Mouse (Mus musculus) megakaryocyte-erythroid progenitor cell, adult 5-6 weeks (primary cell): Measurements from ENCODE around the gene Akt1s1. TPM values are rescaled to one million over a fixed set of nuclear protein-coding genes. Genes with fewer than 3 reads are reported as not detected.
"Not testable (repeated sequence)": the region's sequence is repeated elsewhere in the genome, so short reads cannot be mapped to it uniquely, and the experiment has no call there.

Experiments
- ATAC-seq: replicated peaks from 2 replicates; pipeline ENCODE4 v1.8.0; 2016; ENCODE audit warnings: mild to moderate bottlenecking, inconsistent platforms; ENCODE audit not compliant: severe bottlenecking, poor library complexity, low FRiP score, low TSS enrichment
- total RNA-seq, 2 experiments: library from RNA; stranded (forward) in 1 of 2; stranded (reverse) in 1 of 2; fragments of 200-1000, 215-1000 nt in 1 of 2; fragments of >200 nt in 1 of 2; fragmentation: Nextera tagmentation in 1 of 2; gene quantifications; 2 replicates each; pipeline ENCODE4 v1.2.3; 2014 to 2017

The Akt1s1 gene
- total RNA-seq, 2 experiments from 2014 or later, result 21.1 to 24.5 TPM

DNA sequence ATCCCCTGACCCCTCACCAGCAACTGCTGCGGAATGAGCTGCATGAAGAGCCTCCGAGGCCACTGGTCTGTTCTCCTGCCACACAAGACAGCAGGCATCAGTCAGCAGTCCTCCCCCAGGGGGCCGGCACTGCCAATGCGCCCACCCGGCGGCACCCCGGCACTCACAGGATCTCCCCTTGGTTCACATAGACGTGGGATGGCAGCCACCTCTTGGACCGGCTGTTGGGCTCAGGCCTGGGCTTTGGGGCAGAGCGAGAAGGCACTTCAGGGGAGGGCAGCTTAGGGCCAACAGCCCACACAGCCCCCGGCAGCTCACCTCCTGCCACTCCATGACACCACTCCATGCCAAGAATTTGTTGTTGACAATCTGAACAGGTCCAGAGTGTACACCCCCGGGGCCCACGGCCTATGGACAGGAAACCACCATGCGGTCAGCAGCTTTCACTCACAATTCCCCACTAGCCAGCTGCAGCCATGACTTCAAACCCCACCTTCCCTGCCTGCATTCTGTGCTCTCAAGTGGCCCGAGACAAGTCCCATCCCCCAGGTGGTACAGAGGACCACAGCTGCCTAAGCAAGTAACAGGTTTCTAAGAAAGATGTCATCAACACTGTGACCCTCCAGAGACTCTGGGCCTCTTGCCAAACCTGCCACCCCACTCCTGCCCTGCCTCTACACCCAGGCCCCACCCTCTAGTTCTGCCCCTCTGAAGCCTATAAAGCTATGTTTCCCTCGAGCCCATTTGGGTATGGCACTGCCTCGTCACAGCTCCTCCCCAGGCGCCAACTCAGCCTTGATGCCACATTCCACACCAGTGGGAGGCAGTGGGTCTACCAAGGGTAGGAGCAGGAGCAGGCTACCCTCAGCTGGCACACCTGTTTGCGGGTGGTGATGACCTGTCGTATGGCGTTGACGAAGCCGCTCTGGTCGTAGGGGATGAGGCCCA is 16.1 kb downstream of the Akt1s1 start:
- ATAC-seq, result 0 out of 2 replicates have a peak, but pooled peaks have one; percentile 15

DNA sequence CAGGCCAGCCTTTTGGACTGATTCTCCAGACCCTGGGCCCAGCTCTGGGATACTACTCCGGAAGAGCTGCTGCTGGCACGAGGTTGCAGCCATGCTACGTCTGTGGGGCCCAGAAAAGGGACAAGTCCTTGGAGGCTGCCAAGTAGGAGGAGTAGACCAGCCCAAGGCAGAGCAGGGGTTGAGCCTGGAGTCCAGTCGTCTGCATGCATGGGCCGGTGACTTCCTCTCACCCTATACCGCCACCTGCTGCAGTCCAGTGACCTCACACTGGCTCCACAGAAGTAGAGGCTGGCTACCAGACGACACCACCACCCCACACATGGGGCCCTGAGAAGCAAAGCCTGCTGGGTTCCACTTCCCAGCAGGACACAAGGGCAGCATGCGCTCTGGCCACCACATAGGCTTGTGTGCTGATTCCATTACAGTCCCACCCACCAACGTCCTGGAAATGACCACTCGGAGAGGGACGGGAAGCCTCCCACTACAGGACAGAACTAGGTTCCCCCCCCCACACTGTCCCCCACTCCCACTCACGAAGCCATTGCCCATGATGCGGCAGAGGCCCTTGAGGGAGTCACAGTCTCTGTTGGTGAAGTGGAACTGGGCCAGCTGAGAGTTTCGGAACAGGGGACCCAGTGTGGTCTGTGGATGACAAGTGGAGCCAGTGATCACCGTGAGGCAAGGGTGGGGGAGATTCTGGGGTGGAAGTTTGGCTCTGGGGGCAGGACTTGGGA is 17.7 kb downstream of the Akt1s1 start:
- peak; percentile 22 for ATAC-seq

DNA sequence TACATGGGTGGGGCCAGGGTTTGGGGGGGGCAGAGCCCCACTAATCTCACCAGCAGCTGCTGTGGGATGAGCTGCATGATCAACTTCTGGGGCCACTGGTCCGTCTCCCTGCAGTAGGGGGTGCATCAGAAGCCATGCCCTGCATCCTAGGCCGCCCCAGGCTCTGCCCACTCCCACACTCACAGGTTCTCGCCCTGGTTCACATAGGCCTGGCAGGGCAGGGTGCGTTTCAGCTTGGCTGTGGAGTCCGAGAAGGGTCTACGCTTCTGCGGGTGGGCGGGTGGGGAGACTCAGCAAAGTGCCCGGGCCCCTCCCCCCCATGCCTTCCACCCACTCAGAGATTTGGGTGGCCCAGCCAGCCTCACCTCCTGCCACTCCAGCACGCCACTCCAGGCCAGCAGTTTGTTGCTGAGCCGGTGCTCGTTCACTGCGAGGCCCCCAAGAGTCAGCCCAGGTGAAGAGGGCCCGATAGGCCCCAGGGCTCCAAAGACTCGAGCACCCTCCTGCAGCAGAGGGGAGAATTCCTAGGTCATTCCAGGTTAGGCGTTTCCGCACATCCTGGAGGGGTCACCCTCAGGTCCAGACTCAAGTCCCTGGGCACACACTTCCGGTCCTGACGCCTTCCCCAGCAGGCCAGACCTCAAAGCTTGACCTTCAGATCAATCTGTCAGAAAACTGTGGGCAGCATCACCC is 18.4 kb downstream of the Akt1s1 start:
- no peak for ATAC-seq

DNA sequence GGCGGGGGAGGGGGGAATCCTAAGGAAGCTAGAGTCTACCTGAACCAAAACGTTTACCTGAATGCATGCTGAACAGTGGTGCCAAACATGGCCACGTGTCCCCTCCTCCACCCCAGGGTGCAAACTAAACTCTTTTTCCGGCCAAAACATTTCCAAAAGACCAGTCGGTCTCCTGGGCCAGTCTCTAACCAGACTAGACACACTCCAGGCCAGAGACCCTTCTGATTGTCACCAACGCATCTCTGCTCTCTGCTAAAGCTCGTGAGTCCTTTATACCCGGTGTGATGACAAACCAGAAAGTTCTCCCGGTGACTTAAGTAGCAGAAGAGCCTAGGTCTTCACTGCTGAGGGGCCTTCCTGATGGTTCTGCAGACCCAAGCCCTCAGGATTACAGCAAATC is 19.0 kb downstream of the Akt1s1 start:
- no peak for ATAC-seq

DNA sequence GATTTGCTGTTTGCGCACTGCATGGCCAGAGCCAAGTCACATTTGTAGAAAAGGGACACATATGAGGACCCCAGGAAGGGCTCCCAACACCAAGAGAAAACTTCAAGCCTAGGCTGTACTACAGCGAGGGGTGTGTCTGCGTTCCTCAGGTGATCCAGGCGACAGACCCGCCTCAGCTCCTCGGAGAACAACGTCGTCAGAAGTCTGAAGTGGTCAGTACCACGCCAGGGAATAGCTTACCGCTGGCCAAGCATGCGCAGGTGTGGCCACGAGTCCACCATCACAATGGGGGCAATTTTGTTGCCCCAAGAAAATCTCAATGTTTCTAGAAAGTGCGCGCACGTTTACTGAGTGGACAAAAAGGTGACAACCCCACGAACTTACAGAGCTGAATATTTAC is 19.7 kb downstream of the Akt1s1 start:
- ATAC-seq, result no peak

DNA sequence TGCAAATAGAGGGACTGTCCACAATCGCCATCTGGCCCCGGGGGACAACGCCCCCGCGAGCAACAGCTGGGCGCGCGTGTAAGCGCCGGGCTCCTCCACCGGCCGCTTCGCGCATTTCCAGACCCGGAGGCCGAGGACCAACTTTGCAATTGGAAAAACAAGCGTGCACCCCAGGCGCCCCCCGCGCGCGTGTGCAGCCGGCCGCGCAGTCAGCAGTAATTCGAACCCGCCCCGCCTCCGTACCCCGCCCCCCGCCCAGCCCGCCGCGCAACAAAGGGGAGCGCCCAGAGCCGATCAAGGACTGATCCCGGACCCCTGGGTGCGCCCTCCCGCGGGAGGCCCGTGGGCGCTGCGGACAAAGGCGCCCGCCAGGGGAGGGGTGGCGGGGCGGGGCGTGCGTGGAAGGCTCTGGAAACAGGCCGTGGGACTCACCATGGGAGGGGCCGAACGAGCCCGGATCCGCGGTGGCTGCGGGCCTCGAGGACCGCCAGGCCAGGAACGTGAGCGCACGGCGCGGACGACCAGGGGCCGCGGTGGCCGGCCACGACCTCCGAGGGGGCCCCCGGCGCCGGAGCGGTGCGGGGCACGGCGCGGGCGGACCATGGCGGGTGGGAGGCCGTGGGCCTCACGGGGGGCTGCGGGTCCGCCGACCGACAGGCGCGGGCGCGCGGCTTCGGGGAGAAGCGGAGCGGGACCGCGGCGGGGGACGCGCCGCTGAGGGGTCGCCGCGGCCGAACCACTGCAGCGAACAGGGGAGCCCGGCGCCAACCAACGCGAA is 20.3 kb downstream of the Akt1s1 start:
- no peak for ATAC-seq

DNA sequence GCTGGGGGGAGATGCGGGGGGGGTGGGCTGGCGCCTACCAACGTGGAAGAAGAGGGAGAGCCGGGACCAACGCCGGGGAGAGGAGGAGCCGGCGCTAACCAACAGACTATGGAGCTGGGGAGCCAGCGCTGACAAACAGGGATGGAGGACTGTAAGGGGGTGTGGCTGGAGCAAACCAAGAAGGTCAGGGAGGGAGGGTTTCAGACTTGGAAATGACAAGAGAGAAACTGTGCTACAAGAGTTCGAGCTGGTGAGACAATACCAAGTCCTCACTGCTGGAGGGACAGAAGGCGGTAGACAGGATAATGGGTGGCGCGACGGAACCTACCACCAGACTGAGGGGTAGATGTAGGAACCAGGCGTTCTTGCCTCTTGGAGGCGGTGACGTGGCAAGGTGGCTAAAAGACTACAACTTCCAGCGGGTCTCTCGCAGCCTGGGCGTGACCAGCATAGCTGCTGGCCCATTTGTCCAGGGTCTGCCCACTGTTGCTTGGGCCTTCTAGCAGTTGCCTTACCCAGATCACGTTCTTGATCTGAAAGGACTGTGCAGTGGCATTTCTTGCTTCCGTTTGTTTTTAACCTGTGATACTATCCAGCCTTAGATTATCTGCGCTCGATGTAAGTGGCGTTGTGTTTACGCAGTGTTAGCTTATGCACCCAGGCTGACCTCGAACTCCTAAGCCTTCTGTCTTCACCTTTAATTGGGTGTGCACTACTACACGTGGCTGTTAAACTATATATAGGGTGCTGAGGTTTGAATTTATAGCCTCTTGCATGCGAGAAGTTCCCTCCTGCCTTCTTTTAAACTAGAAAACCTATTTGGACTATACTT is 21.1 kb downstream of the Akt1s1 start, which contains the start of gene Ptov1:
TSS of gene Ptov1 (minus strand) at position 92 of the 832 bp plus-strand sequence.
- peak; percentile 84 for ATAC-seq

DNA sequence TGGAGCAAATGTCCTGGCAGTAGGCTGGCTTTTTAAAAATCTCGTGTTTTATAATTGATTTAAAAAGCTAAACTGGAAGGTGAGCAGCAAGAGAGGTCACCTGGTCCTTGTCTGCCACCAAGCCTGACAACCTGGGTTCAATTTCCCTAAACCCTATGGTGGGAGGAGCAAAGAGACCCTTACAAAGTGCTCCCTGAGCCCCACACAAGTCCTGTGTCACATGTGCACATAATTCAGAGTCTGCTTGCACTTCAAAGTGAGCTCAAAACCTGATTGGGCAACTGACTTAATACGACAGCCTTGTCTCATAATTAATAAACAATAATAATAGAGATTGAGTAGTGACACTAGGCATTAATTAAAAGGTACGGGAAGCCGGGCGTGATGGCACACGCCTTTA is 21.8 kb downstream of the Akt1s1 start:
- no peak for ATAC-seq

DNA sequence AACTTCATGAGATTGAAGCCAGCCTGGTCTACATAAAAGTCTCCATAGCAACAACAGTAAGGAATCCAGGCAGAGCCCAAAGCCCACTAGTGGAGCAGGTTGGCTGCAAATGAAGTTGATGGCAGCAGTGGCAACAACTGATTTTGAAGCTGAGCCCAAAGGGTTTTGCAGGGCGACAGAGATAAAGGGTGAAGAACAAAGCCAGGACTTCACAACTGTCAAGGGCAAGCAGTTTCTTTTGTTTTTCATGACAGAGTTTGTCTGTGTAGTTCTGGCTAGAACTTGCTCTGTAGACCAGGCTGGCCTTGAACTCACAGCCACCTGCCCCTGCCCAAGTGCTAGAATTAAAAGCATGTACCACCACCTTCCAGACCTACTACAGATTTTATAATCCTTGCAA is 22.4 kb downstream of the Akt1s1 start:
- ATAC-seq, result no peak

DNA sequence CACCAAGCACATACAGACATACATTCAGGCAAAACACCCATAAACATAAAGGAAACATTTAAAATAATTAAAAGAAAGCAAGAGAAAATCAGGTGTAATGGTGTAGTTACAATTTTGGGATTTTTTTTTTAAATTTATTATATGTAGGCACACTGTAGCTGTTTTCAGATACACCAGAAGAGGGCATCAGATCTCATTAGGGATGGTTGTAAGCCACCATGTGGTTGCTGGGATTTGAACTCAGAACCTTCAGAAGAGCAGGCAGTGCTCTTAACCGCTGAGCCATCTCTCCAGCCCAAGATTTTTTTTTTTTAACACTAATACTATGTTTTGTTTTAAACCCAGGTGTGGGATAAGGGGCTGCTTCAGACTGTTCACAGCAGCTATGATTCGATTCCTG is 23.0 kb downstream of the Akt1s1 start:
- ATAC-seq, result not testable (repeated sequence)

DNA sequence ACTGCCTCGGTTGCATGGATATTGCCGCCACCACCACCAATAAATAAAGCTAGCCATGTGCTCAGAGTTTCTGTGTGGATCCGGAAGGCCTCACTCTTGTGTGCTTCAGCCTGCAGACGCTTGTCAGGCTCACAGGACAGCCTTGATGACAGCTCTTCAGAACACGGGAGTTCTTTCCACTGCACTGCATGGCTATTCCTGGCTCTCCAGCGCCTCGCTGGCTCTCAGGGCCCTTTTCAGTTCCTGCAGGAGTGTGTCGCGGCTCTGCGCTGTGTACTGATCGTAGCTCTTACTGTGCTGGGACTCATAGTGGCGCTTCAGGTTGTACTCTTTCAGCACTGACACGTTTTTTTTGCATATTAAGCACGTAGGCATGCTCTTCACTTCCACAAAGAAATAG is 29.0 kb downstream of the Akt1s1 start:
- ATAC-seq, result no peak

DNA sequence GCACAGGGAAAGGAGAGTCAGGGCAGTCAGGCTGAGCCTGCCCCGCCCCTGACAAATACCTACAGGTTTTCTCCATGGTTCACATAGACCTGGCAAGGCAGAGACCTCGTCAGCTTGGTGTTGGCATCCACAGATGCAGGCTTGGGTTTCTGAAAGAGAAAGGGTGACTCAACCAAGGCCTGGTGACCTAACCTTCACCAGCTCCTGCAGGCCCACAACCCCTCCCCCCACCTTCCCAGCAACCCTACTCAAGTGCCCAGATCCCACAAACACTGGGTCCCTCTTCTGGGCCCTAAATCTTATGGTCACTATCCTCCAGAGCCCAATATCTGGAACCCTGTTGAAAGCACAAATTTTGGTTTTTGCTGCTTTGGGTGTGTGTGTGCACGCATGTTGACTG is 34.2 kb downstream of the Akt1s1 start:
- no peak for ATAC-seq

DNA sequence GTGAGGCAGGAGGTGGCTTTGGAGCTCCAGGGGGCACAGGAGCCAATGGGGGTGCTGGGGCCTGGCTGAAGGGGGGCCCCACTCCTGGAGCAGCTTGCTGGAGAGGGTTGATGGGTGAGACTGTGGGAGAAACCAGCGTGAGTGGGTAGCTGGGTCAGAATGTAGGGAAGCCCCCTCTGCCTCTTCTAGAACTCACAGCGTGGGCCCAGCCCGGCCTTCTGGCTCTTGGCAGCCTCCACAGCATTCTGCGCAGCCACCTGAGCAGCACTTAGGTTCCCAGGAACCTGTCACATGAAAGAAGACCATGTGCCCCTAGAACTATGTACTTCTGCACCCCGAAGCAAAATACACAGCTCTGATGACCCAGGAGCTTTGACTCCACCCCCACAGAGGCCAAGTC is 35.8 kb downstream of the Akt1s1 start:
- no peak for ATAC-seq

DNA sequence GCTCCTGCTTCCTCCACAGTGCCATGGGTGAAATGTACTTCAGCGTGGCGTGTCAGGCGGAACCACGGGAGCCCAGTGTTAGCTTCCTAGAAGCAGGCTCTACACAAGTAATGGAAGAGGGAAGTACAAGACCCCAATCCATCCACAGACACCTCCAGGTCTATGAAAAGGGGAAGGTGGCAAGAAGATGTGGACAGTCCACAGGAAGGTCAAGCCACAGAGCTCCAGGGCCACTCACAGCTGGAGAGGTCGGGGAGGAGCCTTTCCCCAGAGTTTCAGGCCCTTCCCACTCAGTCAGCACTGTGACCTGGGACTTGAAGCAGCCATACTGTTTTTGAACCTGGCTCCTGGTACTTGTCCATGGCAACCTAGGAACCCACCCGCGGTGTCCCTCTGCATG is 38.2 kb downstream of the Akt1s1 start:
- no peak for ATAC-seq

DNA sequence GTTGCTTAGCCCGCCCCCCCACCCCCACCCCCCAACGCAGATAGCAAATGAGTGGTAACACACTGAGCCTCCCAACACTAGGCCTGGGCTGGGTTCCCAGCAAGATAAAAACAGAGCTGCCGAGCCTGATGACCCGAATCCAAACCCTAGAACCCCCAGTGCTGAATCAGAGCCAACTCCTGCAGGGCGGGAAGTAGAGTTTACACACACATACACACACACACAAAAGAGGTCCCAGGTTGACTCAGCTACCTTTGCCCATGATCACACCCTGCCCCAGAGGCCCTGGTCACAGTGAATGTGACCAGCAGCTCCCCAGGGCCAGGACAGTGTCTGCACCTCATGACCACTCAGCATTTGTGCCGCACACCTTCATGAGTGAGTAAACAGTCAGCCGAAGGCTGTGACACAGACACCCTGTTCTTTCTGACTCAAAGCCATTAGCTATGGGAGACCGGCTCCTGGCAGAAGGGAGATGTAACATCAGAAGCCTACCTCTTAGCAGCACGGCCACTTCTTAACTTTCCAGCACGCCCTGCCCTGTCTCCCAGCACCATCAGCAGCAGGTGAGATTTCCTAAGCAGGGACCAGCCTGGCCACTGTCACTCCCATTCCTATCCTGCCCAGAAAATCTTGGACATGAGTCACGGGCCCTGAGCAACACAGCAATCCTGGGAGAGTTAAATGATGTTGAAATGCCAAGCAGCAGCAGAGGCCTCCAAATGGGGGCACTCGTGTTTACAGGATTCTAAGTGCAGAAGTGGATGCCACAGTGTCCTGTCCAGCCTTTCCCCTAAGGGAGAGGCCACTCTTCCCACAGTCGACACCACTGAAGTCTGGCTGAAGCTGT is 39.7 kb downstream of the Akt1s1 start:
- ATAC-seq, result no peak

DNA sequence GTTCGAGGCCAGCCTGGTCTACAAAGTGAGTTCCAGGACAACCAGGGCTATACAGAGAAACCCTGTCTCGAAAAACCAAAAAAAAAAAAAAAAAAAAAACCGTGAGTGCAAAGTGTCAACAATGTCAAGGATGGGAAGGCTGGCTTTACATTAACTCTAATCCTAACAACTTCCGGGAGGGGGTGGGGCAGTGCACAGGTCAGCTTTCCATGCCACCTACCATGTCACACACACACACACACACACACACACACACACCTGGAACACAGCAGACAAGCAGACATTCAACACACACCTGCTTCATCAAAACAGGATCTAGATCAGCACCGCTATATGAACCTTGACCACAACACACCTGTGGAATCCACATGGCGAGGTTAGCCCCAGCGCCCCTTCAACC is 41.4 kb downstream of the Akt1s1 start:
- ATAC-seq, result no peak

DNA sequence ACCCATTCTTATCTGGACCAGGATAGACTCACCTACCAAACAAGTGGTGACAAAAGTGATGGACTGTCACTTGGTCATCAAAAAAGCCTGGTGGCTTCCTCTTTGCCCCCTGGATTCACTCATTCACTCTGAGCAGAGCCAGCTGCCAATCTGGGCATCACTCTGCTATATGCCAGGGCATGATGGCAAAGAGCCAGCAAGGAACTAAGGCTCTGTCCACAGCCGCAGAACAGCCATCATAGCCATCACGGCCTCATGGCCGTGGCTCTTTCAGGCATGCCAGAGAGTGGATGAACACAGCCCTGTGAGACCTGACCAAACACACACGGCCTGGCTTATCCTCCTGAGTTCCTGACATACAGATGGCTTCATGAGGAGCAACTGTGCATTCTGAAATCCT is 41.9 kb downstream of the Akt1s1 start:
- no peak for ATAC-seq

DNA sequence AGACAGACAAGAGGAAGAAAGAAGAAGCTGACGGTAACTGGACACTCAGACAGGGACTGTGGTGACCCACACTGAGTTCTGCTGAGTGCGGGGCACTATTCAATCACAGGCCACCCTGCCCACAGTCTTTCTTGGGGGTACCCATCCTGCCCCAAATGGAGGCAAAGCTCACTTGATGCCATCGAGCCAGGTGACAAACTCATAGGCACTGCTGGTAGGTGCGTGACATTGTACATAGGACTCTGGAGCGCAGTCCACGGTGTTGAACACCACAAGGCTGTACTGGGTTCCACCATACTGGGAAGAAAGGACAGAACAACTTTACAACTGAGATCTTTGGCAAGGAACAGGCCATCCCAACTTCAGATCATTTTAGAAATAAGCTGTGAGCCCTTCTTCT is 42.8 kb downstream of the Akt1s1 start:
- no peak for ATAC-seq
